ENCODE assay signal across 20 mouse cellular contexts in the genomic region with DNA sequence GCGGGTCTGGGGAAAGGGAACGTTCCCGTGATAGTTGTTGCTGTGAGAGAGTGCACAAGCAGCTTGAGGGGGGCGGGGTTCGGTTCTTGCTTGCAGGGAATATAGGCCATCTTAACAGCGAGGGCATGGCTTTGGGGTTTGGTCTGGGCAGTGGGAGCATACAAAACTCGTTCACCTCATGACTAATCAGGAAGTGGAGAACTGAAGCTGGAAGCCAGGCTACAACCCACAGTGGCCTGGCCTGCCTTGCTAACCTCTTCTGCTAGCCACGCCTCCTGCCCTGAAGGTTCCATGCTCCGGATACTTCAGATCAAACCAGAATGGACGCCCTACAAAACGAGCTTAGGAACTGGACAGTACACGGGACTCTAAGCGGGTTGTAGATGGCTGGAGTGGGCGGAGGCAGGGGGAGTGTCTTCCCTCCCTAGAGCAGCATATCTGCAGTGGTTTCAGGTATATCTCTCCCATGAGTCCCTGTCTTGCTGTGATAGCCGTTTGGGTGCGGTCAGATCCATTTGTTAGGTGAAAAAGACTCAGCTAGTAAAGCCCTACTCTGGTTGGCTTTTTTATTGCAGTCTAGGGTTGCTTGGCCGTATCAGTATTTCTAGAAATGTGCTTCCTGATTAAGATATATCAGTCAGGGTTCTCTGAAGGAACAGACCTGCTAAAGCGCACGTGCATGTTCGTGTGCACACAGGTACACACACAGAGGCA. TPM values are rescaled to one million over a fixed set of nuclear protein-coding genes. Genes with fewer than 3 reads are reported as not detected.
DNase-seq lines count a peak whose midpoint lies in the region; ATAC-seq and TF ChIP-seq lines count a peak whose summit lies in the region.
"Had no signal": no experiment of that assay in that cellular context is flagged by ENCODE, and none has a peak within 500 bp of the region (broad histone marks: within the 10 kb centered on the region; RNA-seq: fewer than 3 reads in every experiment).

No protein-coding gene starts in this region.

- TF ChIP-seq CTCF in lung, adult 2 months (IDR thresholded peaks at IDR 0.05; ENCODE audit: insufficient read depth, low read length), result no peak

- H3K9me3 ChIP-seq in liver, embryonic 16.5 days (replicated peaks; ENCODE audit: control insufficient read depth, low read length), result no peaks in the 10 kb centered on the region
- H3K9me3 ChIP-seq in midbrain, embryonic 10.5 days (replicated peaks), result no peaks in the 10 kb centered on the region
- H3K9me3 ChIP-seq: heart, embryonic 15.5 days; limb, embryonic 10.5 days; neural tube, embryonic 15.5 days had no signal

- H3K4me2 ChIP-seq in liver, embryonic 16.5 days (ENCODE audit: low read depth, low read length), result peak overlapping the region; percentile 40
- H3K4me2 ChIP-seq: heart, embryonic 15.5 days; lung, embryonic 14.5 days; neural tube, embryonic 15.5 days had no signal

- 31% methylated on average over 20 of the region's 20 CpGs for WGBS in liver, embryonic 16.5 days (ENCODE audit: insufficient replicate concordance)
- 81% methylated on average over 20 of the region's 20 CpGs for WGBS in lung, adult 2 months
- 92% methylated on average over 20 of the region's 20 CpGs for WGBS in midbrain, embryonic 10.5 days

- peak; percentile 33 to 36; a peak in 2 of 4 replicates for ATAC-seq in hematopoietic stem cell, adult 5-6 weeks (replicated peaks in 1 of 2; ENCODE audit: insufficient read depth in 1 of 2, low FRiP score in 2 of 2, low TSS enrichment in 1 of 2, low read depth in 1 of 2, poor library complexity in 2 of 2, severe bottlenecking in 2 of 2)
- ATAC-seq in liver, embryonic 16.5 days (ENCODE audit: low read depth), result peak; percentile 90
- ATAC-seq: forebrain, postnatal 0 days had no signal

- 0 out of 2 replicates have a peak overlapping the region, but pooled peaks have one; percentile 7 for H3K4me3 ChIP-seq in liver, embryonic 16.5 days (ENCODE audit: low read depth, low read length)
- H3K4me3 ChIP-seq in lung, adult 2 months (replicated peaks; ENCODE audit: extremely low read depth, low read depth, low read length), result no peak overlapping the region
- no peak overlapping the region for H3K4me3 ChIP-seq in midbrain, embryonic 10.5 days
- H3K4me3 ChIP-seq: heart, adult 2 months; heart, embryonic 15.5 days; layer of hippocampus, adult 2 months; limb, embryonic 10.5 days; neural tube, embryonic 15.5 days had no signal

- no peak overlapping the region for H3K9ac ChIP-seq in liver, embryonic 16.5 days (ENCODE audit: low read depth, low read length)
- H3K9ac ChIP-seq: forebrain, postnatal 0 days; heart, embryonic 15.5 days; lung, embryonic 14.5 days; neural tube, embryonic 15.5 days had no signal

- H3K27me3 ChIP-seq in liver, embryonic 16.5 days (ENCODE audit: control insufficient read depth, insufficient read depth, low read depth, low read length), result no peaks in the 10 kb centered on the region
- H3K27me3 ChIP-seq in midbrain, embryonic 10.5 days (ENCODE audit: low read depth, poor library complexity, severe bottlenecking), result no peaks in the 10 kb centered on the region
- H3K27me3 ChIP-seq: heart, embryonic 15.5 days; neural tube, embryonic 15.5 days had no signal

- no peak for TF ChIP-seq POLR2A in lung, adult 2 months (IDR thresholded peaks at IDR 0.05; ENCODE audit: borderline replicate concordance, extremely low read depth, low read depth, low read length)

- H3K36me3 ChIP-seq in liver, embryonic 16.5 days (ENCODE audit: control insufficient read depth, insufficient read depth), result peaks cover 2% of the 10 kb centered on the region
- peaks cover 37% of the 10 kb centered on the region for H3K36me3 ChIP-seq in midbrain, embryonic 10.5 days
- H3K36me3 ChIP-seq: heart, embryonic 15.5 days had no signal

- H3K27ac ChIP-seq in liver, embryonic 16.5 days (ENCODE audit: low read length), result no peak overlapping the region
- no peak overlapping the region for H3K27ac ChIP-seq in midbrain, embryonic 10.5 days (replicated peaks)
- H3K27ac ChIP-seq: heart, adult 2 months; heart, embryonic 15.5 days; kidney, postnatal 0 days; layer of hippocampus, adult 2 months; limb, embryonic 10.5 days; neural tube, embryonic 15.5 days had no signal

- peaks cover 9% of the 10 kb centered on the region for H3K4me1 ChIP-seq in liver, embryonic 16.5 days (ENCODE audit: control insufficient read depth, low read depth, low read length)
- H3K4me1 ChIP-seq in lung, adult 2 months (ENCODE audit: control insufficient read depth, insufficient read depth, low read length), result no peaks in the 10 kb centered on the region
- peaks cover 20% of the 10 kb centered on the region for H3K4me1 ChIP-seq in midbrain, embryonic 10.5 days
- H3K4me1 ChIP-seq: heart, embryonic 15.5 days had no signal

- DNase-seq in 416B (ENCODE audit: low read depth) (peak; percentile 90), R1 (ENCODE audit: low read depth, low spot score) (peak; percentile 48)
- DNase-seq in lung, adult 2 months, result no peak
- DNase-seq in lung, postnatal 10 days, result no peak
- DNase-seq in midbrain, embryonic 10.5 days (ENCODE audit: low spot score), result no peak
- no peak for DNase-seq in left cerebral cortex, postnatal 36 days (ENCODE audit: low spot score in 2 of 2)
- DNase-seq: B cell, adult 2 months; cerebellum, adult 18-20 months; cerebellum, postnatal 36 days; forebrain, postnatal 0 days; heart, adult 2 months; lung, embryonic 14.5 days; thymus, adult 18-20 months had no signal

- intact Hi-C loops in left cerebral cortex, postnatal 36 days (cut with DNase I), result no loop called here

RNA-seq across cellular contexts. Expression of a gene that starts 49.4 kb away (rescaled TPM):
- total RNA-seq in hematopoietic stem cell, adult 5-6 weeks (2017), result 247 and 253 TPM in 2 replicates
- polyA plus RNA-seq in liver, embryonic 16.5 days (2015; fragmentation: Nextera tagmentation; extraction: Ambion mirVana), result 16.7 TPM in 2 replicates
- polyA plus RNA-seq in lung, adult 2 months (2012; rRNA removed), result 98.8 and 99.3 TPM in 2 replicates
- polyA plus RNA-seq in midbrain, embryonic 10.5 days (2016; fragmentation: Nextera tagmentation; extraction: Ambion mirVana), result 21.0 and 23.8 TPM in 2 replicates
- total RNA-seq in left cerebral cortex, postnatal 36 days (2021), result 10 to 100 TPM; 28.3 to 29.7 TPM

Comparison
In these comparisons a context has a peak if more than half of its experiments do, and no peak if none do; other contexts are left out.
1. DNase-seq: peak in 416B (single experiment) and R1 (single experiment); none in lung, adult 2 months (single experiment), lung, postnatal 10 days (single experiment), midbrain, embryonic 10.5 days (single experiment) and left cerebral cortex, postnatal 36 days (0 of 2).